8 mouse cellular contexts compared by ENCODE assay signal in genomic region chr1:161170651-161171050, GRCm38 (mm10). TPM values are rescaled to one million over a fixed set of nuclear protein-coding genes. Genes with fewer than 3 reads are reported as not detected.
A peak's percentile ranks its signal among the peaks of the same experiment; 100 is the strongest.
DNase-seq lines count a peak whose midpoint lies in the region; ATAC-seq and TF ChIP-seq lines count a peak whose summit lies in the region.

No protein-coding gene starts in this region.

- H3K4me2 ChIP-seq in embryonic facial prominence, embryonic 15.5 days (replicated peaks) = peak overlapping the region; percentile 85
- H3K4me2 ChIP-seq in heart, embryonic 11.5 days = peak overlapping the region; percentile 80
- H3K4me2 ChIP-seq in kidney, embryonic 15.5 days = peak overlapping the region; percentile 84
- peak overlapping the region; percentile 85 for H3K4me2 ChIP-seq in limb, embryonic 15.5 days
- H3K4me2 ChIP-seq in midbrain, postnatal 0 days (ENCODE audit: low read depth, low read length, poor library complexity, severe bottlenecking) = peak overlapping the region; percentile 66

- no peak overlapping the region; the same call in 1 of the 2 replicates for H3K27ac ChIP-seq in bone marrow, adult 2 months (ENCODE audit: control insufficient read depth, insufficient read depth, low read depth, low read length, poor library complexity)
- no peak overlapping the region for H3K27ac ChIP-seq in embryonic facial prominence, embryonic 15.5 days (replicated peaks)
- H3K27ac ChIP-seq in heart, embryonic 11.5 days (ENCODE audit: low read depth, low read length) = no peak overlapping the region
- no peak overlapping the region for H3K27ac ChIP-seq in kidney, embryonic 15.5 days
- H3K27ac ChIP-seq in limb, embryonic 15.5 days = no peak overlapping the region
- no peak overlapping the region for H3K27ac ChIP-seq in midbrain, postnatal 0 days (ENCODE audit: low read depth, low read length)

- no peak overlapping the region for H3K9ac ChIP-seq in embryonic facial prominence, embryonic 15.5 days
- peak overlapping the region; percentile 65; the same call in 1 of the 2 replicates for H3K9ac ChIP-seq in heart, embryonic 11.5 days (ENCODE audit: low read depth, low read length)
- peak overlapping the region; percentile 53 for H3K9ac ChIP-seq in kidney, embryonic 15.5 days
- peak overlapping the region; percentile 44; the same call in 1 of the 2 replicates for H3K9ac ChIP-seq in limb, embryonic 15.5 days
- H3K9ac ChIP-seq in midbrain, postnatal 0 days (replicated peaks; ENCODE audit: low read length, poor library complexity, severe bottlenecking) = peak overlapping the region; percentile 45; the same call in 1 of the 2 replicates

- ATAC-seq in embryonic facial prominence, embryonic 15.5 days (ENCODE audit: insufficient number of reproducible peaks, low FRiP score, low TSS enrichment, low read depth) = peak; percentile 70
- ATAC-seq in heart, embryonic 11.5 days (replicated peaks; ENCODE audit: insufficient number of reproducible peaks, low FRiP score, low TSS enrichment) = peak; percentile 73; the same call in 1 of the 2 replicates
- ATAC-seq in kidney, embryonic 15.5 days (replicated peaks; ENCODE audit: low FRiP score) = peak; percentile 97
- peak; percentile 67; the same call in 1 of the 2 replicates for ATAC-seq in limb, embryonic 15.5 days (ENCODE audit: insufficient number of reproducible peaks, low FRiP score, low TSS enrichment, low read depth)
- peak; percentile 89 for ATAC-seq in midbrain, postnatal 0 days (ENCODE audit: low FRiP score)

- peaks cover 17% of the 10 kb centered on the region for H3K27me3 ChIP-seq in embryonic facial prominence, embryonic 15.5 days
- peaks cover 24% of the 10 kb centered on the region for H3K27me3 ChIP-seq in heart, embryonic 11.5 days (ENCODE audit: control insufficient read depth, insufficient read depth, low read length)
- peaks cover 38% of the 10 kb centered on the region for H3K27me3 ChIP-seq in kidney, embryonic 15.5 days
- H3K27me3 ChIP-seq in limb, embryonic 15.5 days = peaks cover 13% of the 10 kb centered on the region
- H3K27me3 ChIP-seq in midbrain, postnatal 0 days (ENCODE audit: insufficient read depth, low read length) = 0 out of 2 replicates have a peak, but pooled peaks cover 7% of the 10 kb centered on the region

- 2% methylated on average over 40 of the region's 40 CpGs for WGBS in bone marrow, adult 2 months
- WGBS in embryonic facial prominence, embryonic 15.5 days = under 1% methylated on average over 40 of the region's 40 CpGs
- 1% methylated on average over 40 of the region's 40 CpGs for WGBS in heart, embryonic 11.5 days (ENCODE audit: insufficient replicate concordance)
- WGBS in kidney, embryonic 15.5 days = under 1% methylated on average over 40 of the region's 40 CpGs
- under 1% methylated on average over 40 of the region's 40 CpGs for WGBS in limb, embryonic 15.5 days
- WGBS in midbrain, postnatal 0 days = 1% methylated on average over 40 of the region's 40 CpGs

- TF ChIP-seq CTCF in bone marrow, adult 2 months (IDR thresholded peaks at IDR 0.05; ENCODE audit: control insufficient read depth, insufficient read depth, low read length) = peak; percentile 64
- TF ChIP-seq CTCF in midbrain, postnatal 0 days (IDR thresholded peaks at IDR 0.05) = peak; percentile 74

- H3K9me3 ChIP-seq in embryonic facial prominence, embryonic 15.5 days (replicated peaks) = no peaks in the 10 kb centered on the region
- no peaks in the 10 kb centered on the region for H3K9me3 ChIP-seq in heart, embryonic 11.5 days (replicated peaks; ENCODE audit: control insufficient read depth, low read length)
- H3K9me3 ChIP-seq in kidney, embryonic 15.5 days (replicated peaks) = no peaks in the 10 kb centered on the region
- no peaks in the 10 kb centered on the region for H3K9me3 ChIP-seq in limb, embryonic 15.5 days
- H3K9me3 ChIP-seq in midbrain, postnatal 0 days (ENCODE audit: low read length) = no peaks in the 10 kb centered on the region

- TF ChIP-seq POLR2A in bone marrow, adult 2 months (IDR thresholded peaks at IDR 0.05; ENCODE audit: borderline replicate concordance, control insufficient read depth, low read depth, low read length) = no peak

- no peaks in the 10 kb centered on the region for H3K4me1 ChIP-seq in bone marrow, adult 2 months (ENCODE audit: control insufficient read depth, insufficient read depth, low read length)
- H3K4me1 ChIP-seq in embryonic facial prominence, embryonic 15.5 days = no peaks in the 10 kb centered on the region
- no peaks in the 10 kb centered on the region for H3K4me1 ChIP-seq in heart, embryonic 11.5 days (ENCODE audit: control insufficient read depth, insufficient read depth, low read length)
- H3K4me1 ChIP-seq in kidney, embryonic 15.5 days = peaks cover 7% of the 10 kb centered on the region; the same call in 1 of the 2 replicates
- H3K4me1 ChIP-seq in limb, embryonic 15.5 days = no peaks in the 10 kb centered on the region
- no peaks in the 10 kb centered on the region for H3K4me1 ChIP-seq in midbrain, postnatal 0 days (ENCODE audit: insufficient read depth, low read length)

- peak; percentile 82 for DNase-seq in A20 (ENCODE audit: low read depth, low spot score)
- peak; percentile 63 for DNase-seq in midbrain, postnatal 0 days (ENCODE audit: low spot score)
- peak; percentile 58 to 84 for DNase-seq in spleen, postnatal 10 days (ENCODE audit: low spot score in 2 of 2)

- no peaks in the 10 kb centered on the region for H3K36me3 ChIP-seq in embryonic facial prominence, embryonic 15.5 days
- H3K36me3 ChIP-seq in heart, embryonic 11.5 days (ENCODE audit: control insufficient read depth, insufficient read depth, low read length) = no peaks in the 10 kb centered on the region
- no peaks in the 10 kb centered on the region for H3K36me3 ChIP-seq in kidney, embryonic 15.5 days
- H3K36me3 ChIP-seq in limb, embryonic 15.5 days = no peaks in the 10 kb centered on the region
- H3K36me3 ChIP-seq in midbrain, postnatal 0 days (ENCODE audit: insufficient read depth, low read length) = peaks cover 3% of the 10 kb centered on the region; the same call in 1 of the 2 replicates

- no peak overlapping the region for H3K4me3 ChIP-seq in bone marrow, adult 2 months (replicated peaks; ENCODE audit: control insufficient read depth, low read depth, low read length)
- peak overlapping the region; percentile 54 for H3K4me3 ChIP-seq in embryonic facial prominence, embryonic 15.5 days (replicated peaks)
- peak overlapping the region; percentile 55 for H3K4me3 ChIP-seq in heart, embryonic 11.5 days (ENCODE audit: low read depth, low read length)
- peak overlapping the region; percentile 54 for H3K4me3 ChIP-seq in kidney, embryonic 15.5 days (replicated peaks)
- H3K4me3 ChIP-seq in limb, embryonic 15.5 days = peak overlapping the region; percentile 52
- H3K4me3 ChIP-seq in midbrain, postnatal 0 days (ENCODE audit: low read depth, low read length) = peak overlapping the region; percentile 57

RNA-seq across cellular contexts. Expression of gene Tex50, which starts 11.5 kb away (rescaled TPM):
- polyA plus RNA-seq in bone marrow, adult 2 months (2011; ENCODE audit: insufficient read depth, insufficient read length, low replicate concordance, missing spikeins) = 1.0 and 4.3 TPM in 2 replicates
- polyA plus RNA-seq in embryonic facial prominence, embryonic 15.5 days (2015; fragmentation: Nextera tagmentation; extraction: Ambion mirVana) = 0.23 TPM in 1 of 2 replicates, not detected in the other
- 0.17 TPM in 1 of 2 replicates, not detected in the other for polyA plus RNA-seq in heart, embryonic 11.5 days (2014; fragmentation: Nextera tagmentation; extraction: Ambion mirVana)
- 0.27 and 0.32 TPM in 2 replicates for polyA plus RNA-seq in kidney, embryonic 15.5 days (2015; fragmentation: Nextera tagmentation; extraction: Ambion mirVana)
- polyA plus RNA-seq in limb, embryonic 15.5 days (2015; fragmentation: Nextera tagmentation; extraction: Ambion mirVana) = not detected in 2 replicates
- not detected in 2 replicates for total RNA-seq in midbrain, postnatal 0 days (2014; rRNA removed)
- polyA plus RNA-seq in midbrain, postnatal 0 days (2015; fragmentation: Nextera tagmentation; extraction: Ambion mirVana) = 0.23 and 0.73 TPM in 2 replicates

RNA-seq across cellular contexts. Expression of gene Ankrd45, which starts 28.2 kb away (rescaled TPM):
- 1.5 TPM in 1 of 2 replicates, not detected in the other for polyA plus RNA-seq in bone marrow, adult 2 months (2011; ENCODE audit: insufficient read depth, insufficient read length, low replicate concordance, missing spikeins)
- 2.1 and 3.8 TPM in 2 replicates for polyA plus RNA-seq in embryonic facial prominence, embryonic 15.5 days (2015; fragmentation: Nextera tagmentation; extraction: Ambion mirVana)
- 2.5 and 3.0 TPM in 2 replicates for polyA plus RNA-seq in heart, embryonic 11.5 days (2014; fragmentation: Nextera tagmentation; extraction: Ambion mirVana)
- 5.1 and 5.5 TPM in 2 replicates for polyA plus RNA-seq in kidney, embryonic 15.5 days (2015; fragmentation: Nextera tagmentation; extraction: Ambion mirVana)
- polyA plus RNA-seq in limb, embryonic 15.5 days (2015; fragmentation: Nextera tagmentation; extraction: Ambion mirVana) = 0.70 and 1.7 TPM in 2 replicates
- 30.1 and 37.5 TPM in 2 replicates for total RNA-seq in midbrain, postnatal 0 days (2014; rRNA removed)
- 28.7 and 30.5 TPM in 2 replicates for polyA plus RNA-seq in midbrain, postnatal 0 days (2015; fragmentation: Nextera tagmentation; extraction: Ambion mirVana)

RNA-seq across cellular contexts. Expression of gene Klhl20, which starts 39.3 kb away (rescaled TPM):
- 5.8 and 8.9 TPM in 2 replicates for polyA plus RNA-seq in bone marrow, adult 2 months (2011; ENCODE audit: insufficient read depth, insufficient read length, low replicate concordance, missing spikeins)
- polyA plus RNA-seq in embryonic facial prominence, embryonic 15.5 days (2015; fragmentation: Nextera tagmentation; extraction: Ambion mirVana) = 17.2 and 18.8 TPM in 2 replicates
- 14.4 and 14.9 TPM in 2 replicates for polyA plus RNA-seq in heart, embryonic 11.5 days (2014; fragmentation: Nextera tagmentation; extraction: Ambion mirVana)
- polyA plus RNA-seq in kidney, embryonic 15.5 days (2015; fragmentation: Nextera tagmentation; extraction: Ambion mirVana) = 15.7 and 17.4 TPM in 2 replicates
- polyA plus RNA-seq in limb, embryonic 15.5 days (2015; fragmentation: Nextera tagmentation; extraction: Ambion mirVana) = 17.3 and 17.9 TPM in 2 replicates
- total RNA-seq in midbrain, postnatal 0 days (2014; rRNA removed) = 18.5 and 19.2 TPM in 2 replicates
- polyA plus RNA-seq in midbrain, postnatal 0 days (2015; fragmentation: Nextera tagmentation; extraction: Ambion mirVana) = 13.3 and 14.2 TPM in 2 replicates
